8 mouse cellular contexts compared by ENCODE assay signal in genomic region chr3:135690568-135691190, GRCm38 (mm10). TPM values are rescaled to one million over a fixed set of nuclear protein-coding genes. Genes with fewer than 3 reads are reported as not detected.
DNase-seq lines count a peak whose midpoint lies in the region; ATAC-seq lines count a peak whose summit lies in the region.

No protein-coding gene starts in this region.

- H3K4me1 ChIP-seq in embryonic facial prominence, embryonic 10.5 days, result peaks cover 50% of the 10 kb centered on the region
- peaks cover 43% of the 10 kb centered on the region for H3K4me1 ChIP-seq in heart, embryonic 11.5 days (ENCODE audit: control insufficient read depth, insufficient read depth, low read length)
- H3K4me1 ChIP-seq in kidney, embryonic 14.5 days (ENCODE audit: control insufficient read depth, insufficient read depth, low read length), result peaks cover 20% of the 10 kb centered on the region; the same call in 1 of the 2 replicates
- peaks cover 31% of the 10 kb centered on the region for H3K4me1 ChIP-seq in lung, embryonic 16.5 days (replicated peaks; ENCODE audit: control insufficient read depth, insufficient read depth, low read length)

- peaks cover 5% of the 10 kb centered on the region; the same call in 1 of the 2 replicates for H3K9me3 ChIP-seq in embryonic facial prominence, embryonic 10.5 days
- no peaks in the 10 kb centered on the region for H3K9me3 ChIP-seq in heart, embryonic 11.5 days (replicated peaks; ENCODE audit: control insufficient read depth, low read length)
- H3K9me3 ChIP-seq in kidney, embryonic 14.5 days (ENCODE audit: control insufficient read depth, low read length), result no peaks in the 10 kb centered on the region
- no peaks in the 10 kb centered on the region for H3K9me3 ChIP-seq in lung, embryonic 16.5 days (ENCODE audit: control insufficient read depth, low read length)

- peak; percentile 70 for DNase-seq in CD4-positive helper T cell, adult 2 months (ENCODE audit: low read depth, low spot score)
- DNase-seq in adrenal gland, adult (ENCODE audit: inconsistent age in 2 of 2, low spot score in 1 of 2), result peak; percentile 70 to 91
- DNase-seq in embryonic facial prominence, embryonic 10.5 days (ENCODE audit: low spot score), result peak; percentile 76
- DNase-seq in ovary, adult 18-20 months (ENCODE audit: low spot score), result peak; percentile 12
- peak; percentile 77 for DNase-seq in thymus, postnatal 4 days

- peaks cover 11% of the 10 kb centered on the region; the same call in 1 of the 2 replicates for H3K27me3 ChIP-seq in embryonic facial prominence, embryonic 10.5 days (replicated peaks; ENCODE audit: low read depth, poor library complexity, severe bottlenecking)
- H3K27me3 ChIP-seq in heart, embryonic 11.5 days (ENCODE audit: control insufficient read depth, insufficient read depth, low read length), result no peaks in the 10 kb centered on the region
- H3K27me3 ChIP-seq in kidney, embryonic 14.5 days (ENCODE audit: control insufficient read depth, insufficient read depth, low read length), result no peaks in the 10 kb centered on the region
- no peaks in the 10 kb centered on the region for H3K27me3 ChIP-seq in lung, embryonic 16.5 days (ENCODE audit: control insufficient read depth, insufficient read depth, low read depth, low read length)

- H3K27ac ChIP-seq in embryonic facial prominence, embryonic 10.5 days (replicated peaks), result peak overlapping the region; percentile 98
- peak overlapping the region; percentile 97 for H3K27ac ChIP-seq in heart, embryonic 11.5 days (ENCODE audit: low read depth, low read length)
- peak overlapping the region; percentile 83 for H3K27ac ChIP-seq in kidney, embryonic 14.5 days (ENCODE audit: low read depth, low read length)
- H3K27ac ChIP-seq in lung, embryonic 16.5 days (ENCODE audit: low read length), result peak overlapping the region; percentile 91

- peak; percentile 41 for ATAC-seq in heart, embryonic 11.5 days (replicated peaks; ENCODE audit: insufficient number of reproducible peaks, low FRiP score, low TSS enrichment)
- ATAC-seq in kidney, embryonic 14.5 days (ENCODE audit: low FRiP score, low TSS enrichment), result peak; percentile 70
- peak; percentile 73 for ATAC-seq in lung, embryonic 16.5 days (ENCODE audit: low read depth)

- H3K36me3 ChIP-seq in embryonic facial prominence, embryonic 10.5 days (replicated peaks), result peaks cover 10% of the 10 kb centered on the region
- no peaks in the 10 kb centered on the region for H3K36me3 ChIP-seq in heart, embryonic 11.5 days (ENCODE audit: control insufficient read depth, insufficient read depth, low read length)
- no peaks in the 10 kb centered on the region for H3K36me3 ChIP-seq in kidney, embryonic 14.5 days (ENCODE audit: control insufficient read depth, insufficient read depth, low read length)
- no peaks in the 10 kb centered on the region for H3K36me3 ChIP-seq in lung, embryonic 16.5 days (ENCODE audit: control insufficient read depth, insufficient read depth, low read length)

- 0% methylated on average over 47 of the region's 47 CpGs for WGBS in embryonic facial prominence, embryonic 10.5 days
- WGBS in heart, embryonic 11.5 days (ENCODE audit: insufficient replicate concordance), result under 1% methylated on average over 43 of the region's 47 CpGs
- under 1% methylated on average over 34 of the region's 47 CpGs for WGBS in kidney, embryonic 14.5 days
- WGBS in lung, embryonic 16.5 days, result under 1% methylated on average over 38 of the region's 47 CpGs

- H3K4me2 ChIP-seq in heart, embryonic 11.5 days, result peak overlapping the region; percentile 84
- peak overlapping the region; percentile 88 for H3K4me2 ChIP-seq in kidney, embryonic 14.5 days (replicated peaks; ENCODE audit: low read depth, low read length)
- H3K4me2 ChIP-seq in lung, embryonic 16.5 days (ENCODE audit: low read depth, low read length), result peak overlapping the region; percentile 77

- H3K9ac ChIP-seq in heart, embryonic 11.5 days (ENCODE audit: low read depth, low read length), result peak overlapping the region; percentile 100
- peak overlapping the region; percentile 96 for H3K9ac ChIP-seq in kidney, embryonic 14.5 days (ENCODE audit: low read depth, low read length)
- H3K9ac ChIP-seq in lung, embryonic 16.5 days (ENCODE audit: low read length), result peak overlapping the region; percentile 97

- H3K4me3 ChIP-seq in embryonic facial prominence, embryonic 10.5 days, result peak overlapping the region; percentile 87
- peak overlapping the region; percentile 88 for H3K4me3 ChIP-seq in heart, embryonic 11.5 days (ENCODE audit: low read depth, low read length)
- peak overlapping the region; percentile 84 for H3K4me3 ChIP-seq in kidney, embryonic 14.5 days (ENCODE audit: low read length)
- peak overlapping the region; percentile 89 for H3K4me3 ChIP-seq in lung, embryonic 16.5 days (ENCODE audit: low read length)

RNA-seq across cellular contexts. Expression of gene Nfkb1, which starts 0.7 kb away (rescaled TPM):
- polyA plus RNA-seq in embryonic facial prominence, embryonic 10.5 days (2016; fragmentation: Nextera tagmentation; extraction: Ambion mirVana), result 12.7 and 13.3 TPM in 2 replicates
- 15.4 and 17.8 TPM in 2 replicates for polyA plus RNA-seq in heart, embryonic 11.5 days (2014; fragmentation: Nextera tagmentation; extraction: Ambion mirVana)
- polyA plus RNA-seq in kidney, embryonic 14.5 days (2014; fragmentation: Nextera tagmentation; extraction: Ambion mirVana), result 19.7 and 25.1 TPM in 2 replicates
- polyA plus RNA-seq in lung, embryonic 16.5 days (2015; fragmentation: Nextera tagmentation; extraction: Ambion mirVana), result 26.8 and 29.0 TPM in 2 replicates

Comparison
In these comparisons a context has a peak if more than half of its experiments do, and no peak if none do; other contexts are left out.
1. Peak in every context shown above with its lines: DNase-seq, ATAC-seq, H3K4me3 ChIP-seq and H3K27ac ChIP-seq.
2. DNase-seq: peak in every context shown above with its lines; median percentile 80 in adrenal gland, adult; 77 in thymus, postnatal 4 days; 76 in embryonic facial prominence, embryonic 10.5 days; 70 in CD4-positive helper T cell, adult 2 months; 12 in ovary, adult 18-20 months.